Mouse (Mus musculus) E14TG2a.4 (cell line): ENCODE data around the gene Opa3.
"Not testable (repeated sequence)": the region's sequence is repeated elsewhere in the genome, so short reads cannot be mapped to it uniquely, and the experiment has no call there.

ENCODE experiments used
- CTCF ChIP-seq: conservative IDR thresholded peaks from 2 replicates; pipeline ENCODE4 v1.5.1; 2014; ENCODE audit warnings: low read length
- NANOG ChIP-seq: IDR thresholded peaks from 2 replicates; pipeline ENCODE4 v1.6.1; 2014; ENCODE audit warnings: borderline replicate concordance, low read length, mixed read lengths

DNA sequence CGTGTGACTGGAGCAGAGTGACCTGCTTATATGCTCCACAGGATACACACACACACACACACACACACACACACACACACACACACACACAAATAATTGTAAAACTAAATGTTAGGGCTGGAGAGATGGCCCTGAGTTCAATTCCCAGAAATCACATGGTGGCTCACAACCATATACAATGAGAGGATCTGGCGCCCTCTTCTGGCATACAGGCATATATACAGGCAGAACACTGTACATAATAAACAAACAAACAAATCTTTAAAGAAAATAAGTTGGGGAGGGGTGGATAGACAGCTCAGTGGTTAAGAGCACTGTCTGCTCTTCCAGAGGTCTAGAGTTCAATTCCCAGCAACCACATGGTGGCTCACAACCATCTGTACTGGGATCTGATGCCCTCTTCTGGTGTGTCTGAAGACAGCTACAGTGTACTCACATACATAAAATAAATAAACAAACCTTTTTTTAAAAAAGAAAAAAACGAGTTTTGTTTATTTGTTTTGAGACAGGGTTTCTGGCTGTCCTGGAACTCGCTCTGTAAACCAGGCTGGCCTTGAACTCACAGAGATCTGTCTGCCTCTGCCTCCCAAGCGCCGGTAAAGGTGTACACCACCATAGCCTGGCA, 53.7 kb downstream of the Opa3 start:
- not testable (repeated sequence) for TF ChIP-seq NANOG
- TF ChIP-seq CTCF = peak; percentile 65
